Mouse (Mus musculus): Measurements from ENCODE around the gene Daam1. TPM values are rescaled to one million over a fixed set of nuclear protein-coding genes. Genes with fewer than 3 reads are reported as not detected.

Gene Daam1
- polyA plus RNA-seq, 1 experiment = 10.1 TPM

DNA sequence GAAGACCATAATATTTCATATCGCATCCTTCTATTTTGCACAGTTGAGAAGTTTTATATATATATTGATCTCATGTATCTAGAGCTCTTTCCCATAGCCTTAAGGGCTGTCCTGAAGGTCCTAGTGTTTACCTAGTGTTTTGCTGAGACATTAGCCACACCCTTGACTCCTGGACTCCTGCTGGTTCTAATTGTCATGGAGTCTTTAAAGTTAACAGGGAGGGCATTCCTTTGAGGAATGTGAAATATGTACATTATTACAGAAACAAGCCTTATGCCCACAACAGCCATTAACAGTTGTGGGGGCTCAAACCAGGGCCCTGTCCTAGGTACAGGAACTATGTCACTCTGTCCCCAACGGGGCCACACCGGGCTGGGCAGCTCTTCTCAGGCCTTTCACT lies 180.5 kb downstream of the Daam1 start:
- Histone ChIP-seq H3ac (ENCODE audit: control insufficient read depth, insufficient read length) (no peak overlapping the region), H3K79me2 (ENCODE audit: control insufficient read depth, insufficient read depth) (no peaks in the 10 kb centered on the region), H3K27me3 (ENCODE audit: control insufficient read depth, insufficient read depth, insufficient read length) (no peaks in the 10 kb centered on the region), H3K4me2 (ENCODE audit: low read depth) (no peak overlapping the region), H3K36me3 (ENCODE audit: control insufficient read depth, insufficient read depth) (no peaks in the 10 kb centered on the region), H3K4me3 (no peak overlapping the region)
- TF ChIP-seq MAX (IDR thresholded peaks at IDR 0.05; ENCODE audit: low read depth) = no peak
- TF ChIP-seq MYOG (IDR thresholded peaks at IDR 0.05; ENCODE audit: control insufficient read depth in 1 of 3, insufficient read depth in 1 of 3, insufficient read length in 2 of 3, low read depth in 2 of 3) = no peak
- no peak for TF ChIP-seq TCF3 (IDR thresholded peaks at IDR 0.05; ENCODE audit: insufficient read length, low read depth)
- no peak for TF ChIP-seq POLR2A (IDR thresholded peaks at IDR 0.05; ENCODE audit: insufficient read length, low read depth)
- TF ChIP-seq SRF (IDR thresholded peaks at IDR 0.05; ENCODE audit: control insufficient read depth, insufficient read length, low read depth) = no peak
- no peak for TF ChIP-seq E2F4 (IDR thresholded peaks at IDR 0.05; ENCODE audit: insufficient read depth)
- no peak for TF ChIP-seq POLR2AphosphoS2 (IDR thresholded peaks at IDR 0.05; ENCODE audit: insufficient read length, low read depth)
- no peak for TF ChIP-seq CEBPB (IDR thresholded peaks at IDR 0.05; ENCODE audit: insufficient read depth, poor library complexity, severe bottlenecking)

DNA sequence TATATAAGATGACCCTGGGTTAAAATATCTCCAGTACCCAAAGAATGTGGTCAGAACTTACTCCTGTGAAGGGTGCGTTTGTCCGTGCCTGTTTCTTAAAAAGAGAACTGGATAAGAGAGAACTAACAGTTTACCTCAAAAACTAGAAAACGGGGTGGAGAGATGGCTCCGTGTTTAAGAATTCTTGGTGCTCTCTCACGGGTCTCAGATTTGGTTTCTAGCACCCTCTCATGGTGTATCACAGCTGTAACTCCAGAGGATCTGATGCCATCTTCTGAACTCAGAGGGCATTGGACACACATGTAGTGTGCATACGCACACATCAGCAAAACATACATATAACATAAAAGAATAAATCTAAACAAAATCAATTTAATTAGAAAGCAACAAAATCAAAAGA lies 181.2 kb downstream of the Daam1 start:
- Histone ChIP-seq H3K4me2 (ENCODE audit: low read depth) (no peak overlapping the region), H3ac (ENCODE audit: control insufficient read depth, insufficient read length) (no peak overlapping the region), H3K79me2 (ENCODE audit: control insufficient read depth, insufficient read depth) (no peaks in the 10 kb centered on the region), H3K27me3 (ENCODE audit: control insufficient read depth, insufficient read depth, insufficient read length) (no peaks in the 10 kb centered on the region), H3K4me3 (no peak overlapping the region), H3K36me3 (ENCODE audit: control insufficient read depth, insufficient read depth) (no peaks in the 10 kb centered on the region)
- TF ChIP-seq MYOD1 (IDR thresholded peaks at IDR 0.05; ENCODE audit: control insufficient read depth in 1 of 3, insufficient read length in 2 of 3, low read depth in 2 of 3) (no peak), MYOG (IDR thresholded peaks at IDR 0.05; ENCODE audit: control insufficient read depth in 1 of 3, insufficient read depth in 1 of 3, insufficient read length in 2 of 3, low read depth in 2 of 3) (no peak), POLR2AphosphoS2 (IDR thresholded peaks at IDR 0.05; ENCODE audit: insufficient read length, low read depth) (no peak)

DNA sequence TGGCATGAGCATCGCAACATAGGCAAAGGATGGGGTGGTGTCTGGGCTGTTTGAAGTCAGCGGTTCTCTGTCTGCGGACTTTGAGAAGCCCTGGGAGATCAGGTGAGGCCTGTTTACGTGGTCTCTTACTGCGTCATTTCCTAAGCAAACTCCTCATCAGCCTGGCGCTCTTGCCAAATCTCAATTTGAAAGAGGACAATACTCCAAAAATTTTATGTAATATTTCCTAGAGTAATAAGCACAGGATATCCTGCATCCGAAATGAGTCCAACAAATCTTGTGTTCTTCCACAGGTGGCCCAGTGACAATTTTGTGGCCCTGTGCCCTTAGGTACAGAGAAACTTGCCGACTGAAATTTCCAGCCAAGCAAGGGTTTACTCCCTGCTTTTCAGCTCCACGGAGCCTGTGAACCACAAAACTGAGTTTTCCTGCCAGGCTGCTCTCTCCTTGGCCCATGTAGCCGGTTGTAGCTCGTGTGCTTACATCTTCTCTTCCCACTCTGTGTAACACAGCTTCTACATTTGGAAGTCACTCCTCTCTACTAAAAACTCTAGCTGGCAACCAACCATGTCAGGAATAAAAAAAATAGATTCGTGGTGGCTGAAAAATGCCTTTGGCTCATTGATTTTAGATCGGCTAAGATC lies 183.0 kb downstream of the Daam1 start:
- Histone ChIP-seq H3ac (ENCODE audit: control insufficient read depth, insufficient read length) (no peak overlapping the region), H3K36me3 (ENCODE audit: control insufficient read depth, insufficient read depth) (no peaks in the 10 kb centered on the region), H3K79me2 (ENCODE audit: control insufficient read depth, insufficient read depth) (no peaks in the 10 kb centered on the region), H3K4me2 (ENCODE audit: low read depth) (peak overlapping the region; percentile 19), H3K27me3 (ENCODE audit: control insufficient read depth, insufficient read depth, insufficient read length) (no peaks in the 10 kb centered on the region), H3K4me3 (no peak overlapping the region)
- TF ChIP-seq MYOG (IDR thresholded peaks at IDR 0.05; ENCODE audit: control insufficient read depth in 1 of 3, insufficient read depth in 1 of 3, insufficient read length in 2 of 3, low read depth in 2 of 3) (no peak), TCF12 (IDR thresholded peaks at IDR 0.05; ENCODE audit: insufficient read depth, poor library complexity, severe bottlenecking) (no peak), CEBPB (IDR thresholded peaks at IDR 0.05; ENCODE audit: insufficient read depth, poor library complexity, severe bottlenecking) (no peak), SRF (IDR thresholded peaks at IDR 0.05; ENCODE audit: control insufficient read depth, insufficient read length, low read depth) (no peak), E2F4 (IDR thresholded peaks at IDR 0.05; ENCODE audit: insufficient read depth) (no peak)

- Histone ChIP-seq H3K27me3 (ENCODE audit: control insufficient read depth, insufficient read depth, insufficient read length) (no peaks in the 10 kb centered on the region), H3K36me3 (ENCODE audit: control insufficient read depth, insufficient read depth) (no peaks in the 10 kb centered on the region), H3K4me3 (no peak overlapping the region), H3ac (ENCODE audit: control insufficient read depth, insufficient read length) (no peak overlapping the region), H3K4me2 (ENCODE audit: low read depth) (peak overlapping the region; percentile 19), H3K79me2 (ENCODE audit: control insufficient read depth, insufficient read depth) (no peaks in the 10 kb centered on the region)
- TF ChIP-seq USF1 (IDR thresholded peaks at IDR 0.05; ENCODE audit: low read depth) = no peak
- no peak for TF ChIP-seq CEBPB (IDR thresholded peaks at IDR 0.05; ENCODE audit: insufficient read depth, poor library complexity, severe bottlenecking)
- TF ChIP-seq TCF12 (IDR thresholded peaks at IDR 0.05; ENCODE audit: insufficient read depth, poor library complexity, severe bottlenecking) = no peak
- no peak for TF ChIP-seq TCF3 (IDR thresholded peaks at IDR 0.05; ENCODE audit: insufficient read length, low read depth)
- TF ChIP-seq MYOD1 (IDR thresholded peaks at IDR 0.05; ENCODE audit: control insufficient read depth in 1 of 3, insufficient read length in 2 of 3, low read depth in 2 of 3) = no peak
- TF ChIP-seq SRF (IDR thresholded peaks at IDR 0.05; ENCODE audit: control insufficient read depth, insufficient read length, low read depth) = no peak
- no peak for TF ChIP-seq POLR2AphosphoS2 (IDR thresholded peaks at IDR 0.05; ENCODE audit: insufficient read length, low read depth)
- no peak for TF ChIP-seq MAX (IDR thresholded peaks at IDR 0.05; ENCODE audit: low read depth)
- TF ChIP-seq E2F4 (IDR thresholded peaks at IDR 0.05; ENCODE audit: insufficient read depth) = no peak
- no peak for TF ChIP-seq POLR2A (IDR thresholded peaks at IDR 0.05; ENCODE audit: insufficient read length, low read depth)
- no peak for TF ChIP-seq REST (IDR thresholded peaks at IDR 0.05; ENCODE audit: insufficient read depth, insufficient read length)
- TF ChIP-seq MYOG (IDR thresholded peaks at IDR 0.05; ENCODE audit: control insufficient read depth in 1 of 3, insufficient read depth in 1 of 3, insufficient read length in 2 of 3, low read depth in 2 of 3) = no peak
Measured at GRCm38 (mm10) chr12:72014355-72014776, 183.5 kb downstream of the Daam1 start.

DNA sequence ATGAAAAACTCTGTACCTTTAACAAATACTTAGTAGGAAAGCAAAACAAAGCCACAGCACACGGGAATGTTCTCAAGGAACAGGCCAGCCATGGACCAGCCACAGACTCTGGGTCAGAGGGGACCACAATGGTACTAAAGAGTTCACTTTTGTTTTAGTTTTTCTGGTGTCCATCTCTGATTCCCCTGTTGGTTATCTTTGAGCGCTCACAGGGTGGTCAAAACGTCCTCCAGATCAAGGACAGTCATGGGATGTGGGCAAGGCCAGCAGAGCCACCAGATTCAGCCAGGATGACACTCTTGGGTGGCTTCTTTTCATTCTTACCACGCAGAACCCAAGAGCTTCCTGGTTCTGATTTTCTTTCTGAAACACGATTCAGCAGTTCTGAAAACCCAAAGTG lies 184.4 kb downstream of the Daam1 start:
- TF ChIP-seq CEBPB (IDR thresholded peaks at IDR 0.05; ENCODE audit: insufficient read depth, poor library complexity, severe bottlenecking) (no peak), MAX (IDR thresholded peaks at IDR 0.05; ENCODE audit: low read depth) (no peak), POLR2A (IDR thresholded peaks at IDR 0.05; ENCODE audit: insufficient read length, low read depth) (no peak), TCF3 (IDR thresholded peaks at IDR 0.05; ENCODE audit: insufficient read length, low read depth) (no peak), TCF12 (IDR thresholded peaks at IDR 0.05; ENCODE audit: insufficient read depth, poor library complexity, severe bottlenecking) (no peak), MYOD1 (IDR thresholded peaks at IDR 0.05; ENCODE audit: control insufficient read depth in 1 of 3, insufficient read length in 2 of 3, low read depth in 2 of 3) (no peak), E2F4 (IDR thresholded peaks at IDR 0.05; ENCODE audit: insufficient read depth) (no peak), MYOG (IDR thresholded peaks at IDR 0.05; ENCODE audit: control insufficient read depth in 1 of 3, insufficient read depth in 1 of 3, insufficient read length in 2 of 3, low read depth in 2 of 3) (no peak)
- Histone ChIP-seq H3K4me3 (no peak overlapping the region), H3K79me2 (ENCODE audit: control insufficient read depth, insufficient read depth) (no peaks in the 10 kb centered on the region), H3K4me2 (ENCODE audit: low read depth) (no peak overlapping the region), H3K27me3 (ENCODE audit: control insufficient read depth, insufficient read depth, insufficient read length) (no peaks in the 10 kb centered on the region), H3K36me3 (ENCODE audit: control insufficient read depth, insufficient read depth) (no peaks in the 10 kb centered on the region), H3ac (ENCODE audit: control insufficient read depth, insufficient read length) (no peak overlapping the region)
